Mouse (Mus musculus) heart, adult 11 months (tissue): ENCODE measurements around the gene Wsb2.
"Not testable (repeated sequence)": the region's sequence is repeated elsewhere in the genome, so short reads cannot be mapped to it uniquely, and the experiment has no call there.

Experiments used
- DNase-seq: peaks from one replicate; pipeline ENCODE4 v3.0.0; 2022

Wsb2 gene

DNA sequence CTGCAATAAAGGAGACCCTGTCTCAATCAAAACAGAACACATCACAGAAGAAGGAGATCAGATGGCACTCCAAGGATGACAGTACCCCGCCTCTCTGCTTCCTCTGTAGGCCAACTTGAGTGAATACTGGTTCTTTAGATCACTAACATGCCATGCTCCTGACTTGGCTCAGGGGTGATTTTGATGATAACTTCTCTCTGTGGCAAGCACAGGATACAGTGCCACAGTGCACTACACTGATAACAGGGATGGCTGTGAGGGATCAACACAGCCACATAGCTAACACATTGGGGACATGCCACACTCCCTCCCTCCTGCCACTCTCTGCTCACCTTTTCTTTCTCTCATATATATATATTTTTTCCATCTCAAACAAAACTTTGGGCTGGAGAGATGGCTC lies 33.8 kb downstream of the Wsb2 start:
- DNase-seq, result no peak

DNA sequence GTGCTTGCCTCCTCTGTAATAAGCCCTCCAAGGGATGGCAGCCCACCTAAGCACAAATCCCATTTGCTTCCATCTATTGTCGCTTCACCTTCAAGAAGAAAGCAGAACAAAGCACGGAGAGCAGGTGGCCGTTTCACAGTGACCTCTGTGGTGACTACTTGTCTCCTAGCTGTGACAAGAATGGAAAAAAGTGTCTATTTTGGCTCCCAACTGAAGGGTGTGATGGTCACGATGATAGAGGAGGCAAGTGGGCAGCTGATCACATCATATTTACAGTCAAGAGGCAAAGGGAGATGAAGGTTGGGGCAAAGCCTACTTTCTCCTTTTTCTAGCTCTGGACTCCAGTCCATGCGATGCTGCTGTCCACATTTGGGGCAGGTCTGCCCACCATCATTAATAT lies 38.7 kb downstream of the Wsb2 start:
- DNase-seq, result no peak

DNA sequence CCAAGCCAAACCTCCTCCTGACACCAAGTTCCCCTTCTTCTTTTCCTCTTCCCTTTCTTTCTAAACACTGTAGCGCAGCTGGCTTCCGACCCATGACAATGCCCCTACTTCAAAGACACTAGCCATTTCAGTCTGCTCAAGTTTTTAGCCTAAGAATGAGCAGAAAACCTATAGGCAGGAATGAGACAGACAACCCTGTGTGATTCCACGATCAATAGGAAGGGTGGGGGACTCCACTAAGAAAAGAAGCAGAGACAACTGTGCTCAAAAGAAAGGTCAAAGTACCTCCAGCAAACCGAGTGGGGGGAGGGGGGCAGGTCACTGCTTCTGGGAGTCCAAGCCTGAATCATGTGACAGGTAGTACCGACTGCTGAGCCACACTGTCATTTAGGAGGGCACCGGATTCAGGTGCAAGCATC lies 39.5 kb downstream of the Wsb2 start:
- no peak for DNase-seq

DNA sequence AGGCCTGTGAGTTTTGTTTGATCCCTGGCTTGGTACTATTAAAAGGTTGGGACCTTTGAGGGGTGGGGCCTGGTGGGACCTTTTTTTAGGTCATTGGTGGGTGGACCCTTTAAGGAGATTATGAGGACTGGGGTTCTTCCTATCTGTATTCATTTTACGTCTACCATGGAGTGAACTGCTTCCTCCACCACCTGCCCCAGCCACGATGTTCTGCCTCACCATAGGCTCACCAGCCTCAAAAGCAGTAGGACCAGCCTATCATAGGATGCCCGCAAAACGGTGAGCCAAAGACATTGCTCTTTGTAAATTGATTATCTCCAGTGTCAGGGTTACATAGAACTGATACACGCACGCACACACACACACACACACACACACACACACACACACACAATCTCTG lies 40.3 kb downstream of the Wsb2 start:
- DNase-seq, result no peak

DNA sequence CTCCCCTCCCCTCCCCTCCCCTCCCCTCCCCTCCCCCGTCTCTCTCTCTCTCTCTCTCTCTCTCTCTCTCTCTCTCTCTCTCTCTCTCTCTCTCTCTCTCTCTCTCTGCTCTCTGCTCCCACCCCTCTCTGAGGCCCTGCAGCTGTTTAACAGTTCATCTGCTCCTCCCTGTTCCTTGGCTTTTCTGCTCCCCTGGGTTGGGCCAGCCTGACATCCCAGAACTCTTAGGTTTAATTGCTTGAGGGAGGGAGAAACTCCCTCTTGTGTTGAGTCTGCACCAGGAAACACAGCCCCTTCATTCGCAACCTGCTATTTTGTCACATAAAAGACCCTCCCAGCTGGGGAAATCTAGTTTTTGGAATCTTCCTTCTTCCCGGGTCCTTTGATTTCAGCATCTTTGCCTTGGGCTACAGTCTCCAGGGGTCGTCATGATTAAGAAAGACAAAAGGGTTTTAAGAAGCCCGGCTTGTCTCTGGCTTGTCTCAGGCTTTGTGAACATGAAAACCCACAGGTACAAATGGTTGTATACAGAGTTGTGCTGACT lies 41.0 kb downstream of the Wsb2 start:
- DNase-seq, result no peak

DNA sequence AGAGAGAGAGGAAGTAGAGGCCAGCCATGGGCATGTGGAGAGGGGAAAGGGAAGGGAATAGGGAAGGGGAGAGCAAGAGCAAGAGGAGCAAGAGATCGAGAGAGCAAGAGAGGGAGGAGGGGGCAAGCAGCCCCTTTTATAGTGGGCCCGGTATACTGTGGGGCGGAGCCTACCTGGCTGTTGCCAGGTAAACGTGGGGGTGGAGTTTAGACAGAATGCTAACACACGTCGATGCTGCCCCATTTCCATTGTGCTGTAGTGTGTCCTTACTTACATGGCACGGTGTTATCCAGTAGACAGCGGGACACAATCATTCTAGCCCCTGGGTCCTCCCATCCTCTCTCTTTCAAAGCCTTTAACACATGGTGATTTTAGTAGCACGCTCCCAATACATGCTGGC lies 42.2 kb downstream of the Wsb2 start:
- DNase-seq, result no peak

DNA sequence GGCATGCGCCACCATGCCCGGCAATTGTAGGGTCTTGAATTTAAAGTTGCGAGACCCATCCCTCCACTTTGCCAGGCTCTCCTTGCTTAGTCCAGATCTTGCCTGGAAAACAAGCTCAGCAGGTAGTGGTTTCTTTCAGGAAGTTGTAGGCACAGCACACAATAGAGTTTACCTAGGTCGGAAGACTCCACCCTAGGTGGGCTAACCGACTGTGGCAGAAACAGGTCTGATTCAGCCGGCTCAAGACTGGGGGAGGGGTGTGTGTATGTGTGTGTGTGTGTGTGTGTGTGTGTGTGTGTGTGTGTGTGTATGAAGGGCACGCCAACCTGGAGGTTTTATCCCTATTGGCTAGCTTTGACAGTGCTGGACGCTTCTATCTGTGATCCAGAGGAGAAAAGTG lies 46.5 kb downstream of the Wsb2 start:
- DNase-seq, result no peak

DNA sequence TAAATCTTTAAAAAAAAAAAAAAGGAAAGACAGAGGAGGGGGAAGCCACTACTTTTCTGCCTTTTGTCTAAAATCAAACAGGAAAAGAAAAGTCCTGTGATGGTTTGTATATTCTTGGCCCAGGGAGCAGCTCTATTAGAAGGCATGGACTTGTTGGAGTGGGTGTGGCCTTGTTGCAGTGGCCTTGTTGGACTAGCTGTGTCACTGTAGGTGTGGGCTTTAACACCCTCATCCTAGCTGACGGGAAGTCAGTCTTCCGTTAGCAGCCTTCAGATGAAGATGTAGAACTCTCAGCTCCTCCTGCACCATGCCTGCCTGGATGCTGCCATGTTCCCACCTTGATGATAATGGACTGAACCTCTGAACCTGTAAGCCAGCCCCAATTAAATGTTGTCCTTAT lies 47.6 kb downstream of the Wsb2 start:
- DNase-seq, result not testable (repeated sequence)

DNA sequence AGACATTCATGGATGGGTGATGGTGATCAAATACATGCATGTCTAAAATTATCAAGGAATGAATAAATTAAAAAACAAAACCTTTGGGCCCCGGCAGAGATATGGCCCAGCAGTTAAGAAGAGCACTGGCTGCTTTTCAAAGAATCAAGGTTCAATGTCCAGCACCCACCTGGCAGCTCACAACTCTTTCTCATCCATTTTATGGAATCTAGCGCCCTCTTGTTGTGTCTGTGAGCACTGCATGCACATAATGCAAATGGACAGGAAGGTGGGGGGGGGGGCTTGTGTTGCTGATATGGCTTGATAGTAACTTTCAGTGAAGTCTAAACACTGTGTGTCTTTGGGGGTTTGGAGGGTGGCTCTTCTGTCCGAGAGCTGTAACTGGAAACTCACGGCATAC lies 51.1 kb downstream of the Wsb2 start:
- no peak for DNase-seq

DNA sequence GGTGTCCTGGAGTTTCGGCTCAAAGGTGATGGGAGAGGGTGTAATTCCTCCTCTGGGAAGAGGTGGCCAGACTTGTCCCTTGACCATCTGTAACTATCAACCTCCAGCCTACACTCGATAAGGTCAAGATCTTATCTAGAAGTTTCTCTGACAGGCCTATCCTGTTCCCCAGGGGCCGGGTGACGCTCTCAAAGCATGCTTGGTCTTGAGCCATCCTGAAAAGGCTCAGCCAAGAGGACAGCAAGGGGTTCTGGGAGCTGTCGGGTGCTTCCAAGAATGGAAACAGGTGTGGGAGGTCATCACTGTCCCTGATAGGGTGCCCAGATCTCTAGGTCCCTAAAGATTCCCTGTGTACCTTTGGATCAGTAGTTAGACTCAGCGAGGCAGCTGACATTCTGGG lies 52.3 kb downstream of the Wsb2 start:
- DNase-seq, result no peak

DNA sequence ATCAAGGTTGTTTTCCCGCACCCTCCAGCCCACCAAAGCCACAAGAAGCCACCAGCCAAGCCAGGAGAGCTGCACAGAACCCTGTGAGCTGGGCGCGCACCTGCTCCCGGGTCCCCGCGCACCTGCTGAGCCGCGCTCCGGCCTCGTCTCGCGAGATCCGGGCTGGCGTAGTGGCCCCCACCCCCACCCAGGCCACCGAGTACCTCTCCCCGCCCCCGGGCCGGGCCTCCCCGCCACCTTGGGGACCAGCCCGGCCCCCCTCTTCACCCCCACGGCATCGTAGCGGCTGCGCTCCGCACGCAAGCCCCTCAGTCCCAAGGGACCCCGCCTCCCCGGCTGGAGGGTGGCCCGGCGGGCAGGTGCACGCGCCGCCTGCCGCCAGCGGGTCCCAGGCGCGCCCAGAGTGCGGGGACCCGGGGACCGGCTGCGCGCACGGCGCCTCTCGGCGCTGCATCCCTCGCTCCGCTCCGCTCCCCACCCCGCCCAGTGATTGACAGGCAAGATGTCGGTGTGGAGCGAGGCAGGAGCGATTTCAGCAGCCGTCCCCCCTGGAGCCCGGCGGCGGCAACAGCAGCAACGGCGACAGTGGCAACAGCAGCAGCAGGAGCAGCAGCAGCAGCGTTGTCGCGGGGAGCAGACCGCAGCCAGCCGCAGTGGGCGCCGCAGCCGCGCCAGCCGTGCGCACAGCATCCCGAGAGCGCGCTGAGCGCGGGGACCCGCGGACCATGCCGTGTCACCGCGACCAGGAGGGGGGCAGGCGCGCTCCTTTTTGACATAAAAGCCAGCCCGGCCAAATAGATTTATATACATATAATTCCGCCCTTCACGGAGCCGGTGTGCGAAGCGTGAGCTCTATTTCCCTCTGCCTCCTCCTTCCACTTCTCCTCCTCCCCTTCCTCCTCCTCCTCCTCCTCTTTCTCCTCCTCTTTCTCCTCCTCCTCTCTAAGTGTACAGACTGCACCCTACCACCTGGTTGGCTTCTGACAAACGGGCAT lies 56.7 kb downstream of the Wsb2 start, which contains the start of gene Ksr2:
Ksr2 (plus strand) TSS at position 494 of the 995 bp plus-strand sequence.
- DNase-seq, result no peak

DNA sequence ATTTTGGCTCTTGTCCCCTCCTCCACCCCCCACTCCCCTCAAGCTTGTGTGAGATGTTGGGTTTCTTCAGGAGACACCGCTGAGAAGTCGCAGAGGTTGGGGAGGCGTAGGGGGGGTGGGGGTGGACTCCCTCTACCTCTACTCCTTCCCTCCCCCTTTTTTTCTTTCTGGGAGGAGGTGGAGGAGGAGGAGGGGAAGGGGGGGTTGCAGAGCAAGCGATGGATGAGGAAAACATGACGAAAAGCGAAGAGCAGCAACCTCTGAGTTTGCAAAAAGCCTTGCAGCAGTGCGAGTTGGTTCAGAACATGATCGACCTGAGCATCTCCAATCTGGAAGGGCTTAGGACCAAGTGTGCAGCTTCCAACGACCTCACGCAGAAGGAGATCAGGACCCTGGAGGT lies 57.5 kb downstream of the Wsb2 start:
- no peak for DNase-seq

DNA sequence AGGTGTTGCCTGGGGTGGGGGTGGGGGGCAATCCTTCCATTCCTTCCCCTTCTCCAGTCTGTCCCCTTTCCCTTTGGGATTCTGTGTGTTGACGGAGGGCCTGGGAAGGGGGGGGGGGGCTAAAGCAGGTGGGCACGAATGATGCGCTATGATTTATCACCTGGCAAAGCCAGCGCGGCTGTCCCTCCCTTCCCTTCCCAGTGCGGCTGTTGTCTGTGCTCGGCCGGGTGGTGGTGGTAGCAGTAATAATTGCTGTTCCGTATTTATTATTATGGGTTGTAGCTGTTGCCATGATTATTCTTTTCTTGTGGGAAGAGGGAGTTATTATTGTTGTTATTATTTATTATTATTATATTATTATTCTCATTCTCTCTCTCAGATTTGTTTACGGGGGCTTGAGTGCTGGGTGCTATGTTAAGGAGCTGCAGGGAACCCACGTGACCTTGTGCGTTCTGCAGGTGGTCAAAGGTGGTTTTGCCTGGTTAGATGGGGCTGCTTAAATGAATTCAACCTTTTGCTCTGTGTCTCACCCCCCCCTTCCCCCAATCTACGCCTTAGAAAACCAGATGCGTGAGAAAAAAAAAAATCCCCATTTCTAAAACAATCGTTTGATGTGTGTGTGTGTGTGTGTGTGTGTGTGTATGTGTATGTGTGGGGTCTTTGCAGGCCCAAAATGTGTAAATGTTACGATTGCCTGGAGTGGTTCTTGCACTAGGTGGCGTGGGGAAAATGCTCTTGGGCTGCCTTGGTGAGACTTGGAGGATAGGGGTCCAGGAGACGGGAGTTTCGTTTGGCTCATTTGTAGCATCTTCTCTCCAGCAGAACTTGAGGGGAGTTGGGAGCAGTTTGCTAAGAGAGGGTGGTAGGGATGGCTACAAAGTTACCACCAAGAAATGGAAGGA lies 58.2 kb downstream of the Wsb2 start:
- no peak for DNase-seq

DNA sequence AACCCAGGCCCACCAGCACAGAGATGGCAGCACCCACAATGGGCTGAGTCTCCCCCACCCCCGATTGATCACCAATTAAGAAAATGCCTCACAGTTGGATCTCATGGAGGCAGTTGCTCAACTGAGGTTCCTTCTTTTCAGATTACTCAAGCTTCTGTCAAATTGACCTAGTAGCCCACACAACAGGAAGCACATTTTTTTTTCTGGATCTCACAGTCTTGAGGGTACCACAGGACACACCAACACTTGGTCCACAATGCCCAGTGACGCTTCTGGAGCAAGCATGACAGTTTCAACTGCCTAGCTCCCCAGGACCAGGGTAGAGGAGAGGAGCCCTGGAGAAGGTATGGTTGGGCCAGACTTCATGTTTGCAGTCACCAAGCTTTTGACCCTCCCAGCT lies 60.3 kb downstream of the Wsb2 start:
- DNase-seq, result no peak
